Mouse (Mus musculus) stomach, embryonic 14.5 days (tissue): ENCODE measurements around the gene Tecpr1. TPM values are rescaled to one million over a fixed set of nuclear protein-coding genes. Genes with fewer than 3 reads are reported as not detected.

Experiments used
- ATAC-seq: fragments of 200-750 bp; cut with Nextera tagmentation; 2 replicates; pipeline ENCODE4 v1.8.0; 2017; ENCODE audit warnings: low read depth, moderate TSS enrichment; ENCODE audit not compliant: insufficient number of reproducible peaks, insufficient read depth, low FRiP score
- H3K27ac ChIP-seq: fragments of 300-500 bp; sonication (generic); 2 replicates; pipeline ENCODE4 v1.5.1; 2014; ENCODE audit warnings: mild to moderate bottlenecking, low read length, moderate library complexity, mixed read lengths
- H3K27me3 ChIP-seq: fragments of 300-500 bp; sonication (generic); 2 replicates; pipeline ENCODE4 v1.6.1; 2014; ENCODE audit warnings: low read length, control low read depth, mixed read lengths; ENCODE audit not compliant: control insufficient read depth, insufficient read depth
- H3K36me3 ChIP-seq: fragments of 300-500 bp; sonication (generic); 2 replicates; pipeline ENCODE4 v1.6.1; 2014; ENCODE audit warnings: mild to moderate bottlenecking, control low read depth, low read length, moderate library complexity, mixed read lengths; ENCODE audit not compliant: control insufficient read depth, insufficient read depth
- H3K4me1 ChIP-seq: fragments of 300-500 bp; sonication (generic); 2 replicates; pipeline ENCODE4 v1.6.1; 2014; ENCODE audit warnings: low read length, control low read depth, mixed read lengths; ENCODE audit not compliant: control insufficient read depth, insufficient read depth
- H3K4me2 ChIP-seq: fragments of 300-500 bp; sonication (generic); replicated peaks from 2 replicates; pipeline ENCODE4 v1.6.1; 2014; ENCODE audit warnings: low read depth, low read length, control low read depth
- H3K4me3 ChIP-seq: fragments of 300-500 bp; sonication (generic); 2 replicates; pipeline ENCODE4 v1.5.1; 2014; ENCODE audit warnings: low read depth, low read length, control low read depth
- H3K9ac ChIP-seq: fragments of 300-500 bp; sonication (generic); replicated peaks from 2 replicates; pipeline ENCODE4 v1.6.1; 2014; ENCODE audit warnings: low read depth, mild to moderate bottlenecking, control low read depth, low read length, moderate library complexity, mixed read lengths
- H3K9me3 ChIP-seq: fragments of 300-500 bp; sonication (generic); 2 replicates; pipeline ENCODE4 v1.6.1; 2016; ENCODE audit warnings: low read depth, low read length, control low read depth; ENCODE audit not compliant: control insufficient read depth
- WGBS: fragments of 180-500 bp; shearing (Covaris S2); extraction: QIAGEN DNeasy Blood & Tissue Kit; methylation state at CpG from one replicate; pipeline ENCODE4 v1.1.7; 2014; 5-methylcytosine and 5-hydroxymethylcytosine counted together
- polyA plus RNA-seq: library from polyadenylated mRNA; unstranded; fragments of >200 nt; fragmentation: Nextera tagmentation; extraction: Ambion mirVana; gene quantifications from 2 replicates; pipeline ENCODE4 v1.2.1, GENCODE M21; 2014

Gene Tecpr1
- polyA plus RNA-seq, 1 experiment from 2014 or later: 17.0 TPM

- H3K4me2 ChIP-seq: no peak overlapping the region
- H3K27ac ChIP-seq: no peak overlapping the region
- H3K4me1 ChIP-seq: no peaks in the 10 kb centered on the region
- WGBS: 85% methylated on average over 7 of the region's 7 CpGs
- no peak for ATAC-seq
- no peaks in the 10 kb centered on the region for H3K9me3 ChIP-seq
- H3K9ac ChIP-seq: no peak overlapping the region
- H3K27me3 ChIP-seq: no peaks in the 10 kb centered on the region
- no peak overlapping the region for H3K4me3 ChIP-seq
- no peaks in the 10 kb centered on the region for H3K36me3 ChIP-seq
Measured at GRCm38 (mm10) chr5:144230216-144230615, 6.8 kb upstream of the Tecpr1 start.

GRCm38 (mm10) chr5:144226220-144226619 lies 2.8 kb upstream of the Tecpr1 start:
- no peaks in the 10 kb centered on the region for H3K27me3 ChIP-seq
- H3K4me2 ChIP-seq: no peak overlapping the region
- no peak overlapping the region for H3K27ac ChIP-seq
- no peak overlapping the region for H3K4me3 ChIP-seq
- ATAC-seq: no peak
- H3K9me3 ChIP-seq: no peaks in the 10 kb centered on the region
- no peaks in the 10 kb centered on the region for H3K36me3 ChIP-seq
- no peak overlapping the region for H3K9ac ChIP-seq
- H3K4me1 ChIP-seq: peaks cover 8% of the 10 kb centered on the region; the same call in 1 of the 2 replicates
- 27% methylated on average over 11 of the region's 11 CpGs for WGBS

- no peak; the same call in 1 of the 2 replicates for ATAC-seq
- WGBS: 25% methylated on average over 18 of the region's 18 CpGs
- peak overlapping the region; percentile 78 for H3K4me3 ChIP-seq
- H3K27ac ChIP-seq: peak overlapping the region; percentile 78; the same call in 1 of the 2 replicates
- H3K4me1 ChIP-seq: peaks cover 8% of the 10 kb centered on the region; the same call in 1 of the 2 replicates
- peak overlapping the region; percentile 84 for H3K4me2 ChIP-seq
- no peaks in the 10 kb centered on the region for H3K27me3 ChIP-seq
- no peaks in the 10 kb centered on the region for H3K9me3 ChIP-seq
- H3K36me3 ChIP-seq: no peaks in the 10 kb centered on the region
- H3K9ac ChIP-seq: peak overlapping the region; percentile 60
Measured at GRCm38 (mm10) chr5:144223899-144224816, 743 bp upstream of the Tecpr1 start.

GRCm38 (mm10) chr5:144222811-144223502 lies 458 bp downstream of the Tecpr1 start:
- peaks cover 8% of the 10 kb centered on the region; the same call in 1 of the 2 replicates for H3K4me1 ChIP-seq
- no peaks in the 10 kb centered on the region for H3K27me3 ChIP-seq
- peak; percentile 39; the same call in 1 of the 2 replicates for ATAC-seq
- H3K9me3 ChIP-seq: no peaks in the 10 kb centered on the region
- H3K4me2 ChIP-seq: peak overlapping the region; percentile 84
- no peaks in the 10 kb centered on the region for H3K36me3 ChIP-seq
- H3K4me3 ChIP-seq: peak overlapping the region; percentile 78
- 2% methylated on average over 25 of the region's 25 CpGs for WGBS
- H3K9ac ChIP-seq: peak overlapping the region; percentile 55; the same call in 1 of the 2 replicates
- peak overlapping the region; percentile 67; the same call in 1 of the 2 replicates for H3K27ac ChIP-seq

GRCm38 (mm10) chr5:144221305-144221704 lies 2.1 kb downstream of the Tecpr1 start:
- WGBS: 65% methylated on average over 4 of the region's 4 CpGs
- no peak overlapping the region for H3K9ac ChIP-seq
- H3K4me2 ChIP-seq: no peak overlapping the region
- H3K4me1 ChIP-seq: peaks cover 8% of the 10 kb centered on the region; the same call in 1 of the 2 replicates
- no peak overlapping the region for H3K4me3 ChIP-seq
- no peaks in the 10 kb centered on the region for H3K27me3 ChIP-seq
- H3K36me3 ChIP-seq: no peaks in the 10 kb centered on the region
- H3K27ac ChIP-seq: no peak overlapping the region
- no peak for ATAC-seq
- H3K9me3 ChIP-seq: no peaks in the 10 kb centered on the region

GRCm38 (mm10) chr5:144219936-144220335 lies 3.5 kb downstream of the Tecpr1 start:
- Histone ChIP-seq H3K36me3 (no peaks in the 10 kb centered on the region), H3K9me3 (no peaks in the 10 kb centered on the region), H3K4me3 (no peak overlapping the region), H3K4me1 (peaks cover 8% of the 10 kb centered on the region; the same call in 1 of the 2 replicates), H3K27ac (no peak overlapping the region), H3K9ac (no peak overlapping the region), H3K4me2 (no peak overlapping the region), H3K27me3 (no peaks in the 10 kb centered on the region)
- 79% methylated on average over 5 of the region's 5 CpGs for WGBS
- ATAC-seq: no peak

GRCm38 (mm10) chr5:144219306-144219705 lies 4.1 kb downstream of the Tecpr1 start:
- Histone ChIP-seq H3K27ac (no peak overlapping the region), H3K9ac (no peak overlapping the region)
- WGBS: 70% methylated on average over 12 of the region's 12 CpGs

GRCm38 (mm10) chr5:144218061-144218460 lies 5.4 kb downstream of the Tecpr1 start:
- H3K27ac ChIP-seq: no peak overlapping the region
- ATAC-seq: no peak
- peaks cover 3% of the 10 kb centered on the region; the same call in 1 of the 2 replicates for H3K36me3 ChIP-seq
- WGBS: 90% methylated on average over 7 of the region's 7 CpGs
- H3K4me1 ChIP-seq: peaks cover 8% of the 10 kb centered on the region; the same call in 1 of the 2 replicates
- no peaks in the 10 kb centered on the region for H3K27me3 ChIP-seq
- no peak overlapping the region for H3K9ac ChIP-seq
- no peaks in the 10 kb centered on the region for H3K9me3 ChIP-seq
- H3K4me2 ChIP-seq: no peak overlapping the region
- no peak overlapping the region for H3K4me3 ChIP-seq

More at GRCm38 (mm10) chr5:144219306-144219705, 4.1 kb downstream of the Tecpr1 start:
- Histone ChIP-seq H3K36me3 (no peaks in the 10 kb centered on the region; the same call in 1 of the 2 replicates), H3K4me3 (no peak overlapping the region), H3K27me3 (no peaks in the 10 kb centered on the region), H3K4me2 (no peak overlapping the region), H3K4me1 (peaks cover 8% of the 10 kb centered on the region; the same call in 1 of the 2 replicates), H3K9me3 (no peaks in the 10 kb centered on the region)
- ATAC-seq: no peak
